Mouse (Mus musculus): ENCODE data around the gene Rassf3.

DNA sequence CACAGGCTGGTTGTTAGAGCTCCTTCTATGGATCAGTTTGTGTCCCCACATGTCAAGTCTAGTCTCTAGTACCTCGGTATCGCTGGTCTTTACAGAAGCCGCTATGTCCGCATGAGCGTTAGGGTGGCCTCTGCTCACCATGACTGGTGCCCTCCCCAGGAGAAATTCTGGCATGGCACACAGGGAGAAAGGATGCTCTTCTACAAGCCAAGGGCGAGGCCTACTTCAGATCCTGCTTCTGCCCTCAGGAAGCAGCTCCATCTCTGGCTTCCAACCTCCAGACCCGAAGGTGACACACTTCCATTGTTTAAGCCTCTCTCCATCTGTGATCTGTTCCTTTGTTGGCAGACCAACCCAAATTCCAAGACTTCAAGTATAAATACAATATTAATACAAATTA lies 31.9 kb downstream of the Rassf3 start:
- no peak for TF ChIP-seq CTCF (IDR thresholded peaks at IDR 0.05; ENCODE audit: control insufficient read depth, insufficient read depth, low read length)
- TF ChIP-seq POLR2A (IDR thresholded peaks at IDR 0.05; ENCODE audit: borderline replicate concordance, control insufficient read depth, low read depth, low read length) = no peak
